Mouse (Mus musculus): Measurements from ENCODE around the gene Adar.
"Not testable (repeated sequence)": the region's sequence is repeated elsewhere in the genome, so short reads cannot be mapped to it uniquely, and the experiment has no call there.

Adar gene

GRCm38 (mm10) chr3:89788680-89789352 lies 74.0 kb downstream of the Adar start:
- no peak for DNase-seq (ENCODE audit: low read depth, low spot score)

- DNase-seq (ENCODE audit: low read depth, low spot score), result no peak
Measured at GRCm38 (mm10) chr3:89794616-89795015, 79.8 kb downstream of the Adar start.

GRCm38 (mm10) chr3:89795746-89796145 lies 80.9 kb downstream of the Adar start:
- DNase-seq (ENCODE audit: low read depth, low spot score), result no peak

GRCm38 (mm10) chr3:89796358-89796757 lies 81.5 kb downstream of the Adar start:
- DNase-seq (ENCODE audit: low read depth, low spot score), result no peak

GRCm38 (mm10) chr3:89798518-89798917 lies 83.7 kb downstream of the Adar start:
- DNase-seq (ENCODE audit: low read depth, low spot score), result no peak

GRCm38 (mm10) chr3:89799476-89799875 lies 84.7 kb downstream of the Adar start:
- DNase-seq (ENCODE audit: low read depth, low spot score), result no peak

- DNase-seq (ENCODE audit: low read depth, low spot score), result not testable (repeated sequence)
Measured at GRCm38 (mm10) chr3:89800078-89800477, 85.3 kb downstream of the Adar start.

GRCm38 (mm10) chr3:89800774-89801506 lies 86.1 kb downstream of the Adar start:
- no peak for DNase-seq (ENCODE audit: low read depth, low spot score)

GRCm38 (mm10) chr3:89801507-89801847 lies 86.7 kb downstream of the Adar start:
- DNase-seq (ENCODE audit: low read depth, low spot score), result no peak

GRCm38 (mm10) chr3:89802876-89803275 lies 88.1 kb downstream of the Adar start:
- no peak for DNase-seq (ENCODE audit: low read depth, low spot score)
